Mouse (Mus musculus): Measurements from ENCODE around the gene 1700008O03Rik.

GRCm38 (mm10) chr7:44322290-44322689 is 63.3 kb downstream of the 1700008O03Rik start:
- TF ChIP-seq POLR2A (IDR thresholded peaks at IDR 0.05; ENCODE audit: low read depth, low read length), result no peak
- no peak for TF ChIP-seq CTCF (IDR thresholded peaks at IDR 0.05; ENCODE audit: borderline replicate concordance, insufficient read depth, low read length)
